Mouse (Mus musculus) heart, embryonic 15.5 days (tissue): ENCODE data around the gene Ndrg2. TPM values are rescaled to one million over a fixed set of nuclear protein-coding genes. Genes with fewer than 3 reads are reported as not detected.

Experiments used
- ATAC-seq: fragments of 200-750 bp; cut with Nextera tagmentation; replicated peaks from 2 replicates; pipeline ENCODE4 v1.8.0; 2017; ENCODE audit warnings: low read depth, moderate TSS enrichment; ENCODE audit not compliant: insufficient number of reproducible peaks, insufficient read depth, low FRiP score
- H3K27ac ChIP-seq: fragments of 300-500 bp; sonication (generic); 2 replicates; pipeline ENCODE4 v1.5.1; 2015; ENCODE audit warnings: mild to moderate bottlenecking, inconsistent platforms
- H3K27me3 ChIP-seq: fragments of 300-500 bp; sonication (generic); 2 replicates; pipeline ENCODE4 v1.6.1; 2015; ENCODE audit warnings: inconsistent platforms
- H3K36me3 ChIP-seq: fragments of 300-500 bp; sonication (generic); 2 replicates; pipeline ENCODE4 v1.6.1; 2015; ENCODE audit warnings: mild to moderate bottlenecking, inconsistent platforms
- H3K4me1 ChIP-seq: fragments of 300-500 bp; sonication (generic); replicated peaks from 2 replicates; pipeline ENCODE4 v1.6.1; 2015; ENCODE audit warnings: inconsistent platforms
- H3K4me2 ChIP-seq: fragments of 300-500 bp; sonication (generic); 2 replicates; pipeline ENCODE4 v1.6.1; 2015; ENCODE audit warnings: inconsistent platforms, mild to moderate bottlenecking, moderate library complexity
- H3K4me3 ChIP-seq: fragments of 300-500 bp; sonication (generic); 2 replicates; pipeline ENCODE4 v1.5.1; 2015; ENCODE audit warnings: mild to moderate bottlenecking, inconsistent platforms
- H3K9ac ChIP-seq: fragments of 300-500 bp; sonication (generic); 2 replicates; pipeline ENCODE4 v1.6.1; 2015; ENCODE audit warnings: mild to moderate bottlenecking, inconsistent platforms
- H3K9me3 ChIP-seq: fragments of 300-500 bp; sonication (generic); replicated peaks from 2 replicates; pipeline ENCODE4 v1.6.1; 2016; ENCODE audit warnings: inconsistent platforms
- WGBS: fragments of 180-500 bp; shearing (Covaris S2); methylation state at CpG from one replicate; pipeline ENCODE4 v1.1.7; 2015; ENCODE audit warnings: mixed read lengths; 5-methylcytosine and 5-hydroxymethylcytosine counted together
- polyA plus RNA-seq: library from polyadenylated mRNA; unstranded; fragments of >200 nt; fragmentation: Nextera tagmentation; extraction: Ambion mirVana; gene quantifications from 2 replicates; pipeline ENCODE4 v1.2.1, GENCODE M21; 2015

Gene Ndrg2
- 330 and 367 TPM in 2 replicates for polyA plus RNA-seq

GRCm38 (mm10) chr14:51913960-51914762 lies at the start of gene Ndrg2:
Gene Ndrg2, minus strand, starts transcription at chr14:51914158.
- H3K4me1 ChIP-seq, result peaks cover 21% of the 10 kb centered on the region
- ATAC-seq, result peak; percentile 75
- H3K4me3 ChIP-seq, result peak within 1 kb of the TSS; percentile 66
- peak within 1 kb of the TSS; percentile 74 for H3K9ac ChIP-seq
- H3K27me3 ChIP-seq, result no peaks in the 10 kb centered on the region
- H3K36me3 ChIP-seq, result peaks cover 15% of the 10 kb centered on the region; the same call in 1 of the 2 replicates
- H3K4me2 ChIP-seq, result peak within 1 kb of the TSS; percentile 92
- peak within 1 kb of the TSS; percentile 95 for H3K27ac ChIP-seq
- H3K9me3 ChIP-seq, result no peaks in the 10 kb centered on the region
- WGBS, result 5% methylated on average over 21 of the region's 23 CpGs

- no peak overlapping the region for H3K27ac ChIP-seq
- ATAC-seq, result no peak
- H3K36me3 ChIP-seq, result no peaks in the 10 kb centered on the region
- no peaks in the 10 kb centered on the region; the same call in 1 of the 2 replicates for H3K4me1 ChIP-seq
- no peaks in the 10 kb centered on the region for H3K27me3 ChIP-seq
- H3K9me3 ChIP-seq, result no peaks in the 10 kb centered on the region
- no peak overlapping the region for H3K4me2 ChIP-seq
- 76% methylated on average over 2 of the region's 2 CpGs for WGBS
- no peak overlapping the region for H3K9ac ChIP-seq
- no peak overlapping the region for H3K4me3 ChIP-seq
These were observed 46.4 kb upstream of the Ndrg2 start for GRCm38 (mm10) chr14:51960316-51960715.

- no peak for ATAC-seq
- 61% methylated on average over 6 of the region's 6 CpGs for WGBS
- Histone ChIP-seq H3K9ac (no peak overlapping the region), H3K27ac (no peak overlapping the region), H3K36me3 (no peaks in the 10 kb centered on the region), H3K27me3 (no peaks in the 10 kb centered on the region), H3K4me3 (no peak overlapping the region), H3K4me2 (no peak overlapping the region), H3K9me3 (no peaks in the 10 kb centered on the region), H3K4me1 (0 out of 2 replicates have a peak, but pooled peaks cover 3% of the 10 kb centered on the region)
These were observed 29.4 kb upstream of the Ndrg2 start for GRCm38 (mm10) chr14:51943336-51943735.

GRCm38 (mm10) chr14:51942236-51942635 lies 28.3 kb upstream of the Ndrg2 start:
- H3K36me3 ChIP-seq, result no peaks in the 10 kb centered on the region
- no peak overlapping the region for H3K27ac ChIP-seq
- H3K9ac ChIP-seq, result no peak overlapping the region
- H3K27me3 ChIP-seq, result no peaks in the 10 kb centered on the region
- no peak overlapping the region for H3K4me3 ChIP-seq
- ATAC-seq, result no peak
- no peak overlapping the region for H3K4me2 ChIP-seq
- 0 out of 2 replicates have a peak, but pooled peaks cover 3% of the 10 kb centered on the region for H3K4me1 ChIP-seq
- WGBS, result 50% methylated on average over 7 of the region's 7 CpGs
- H3K9me3 ChIP-seq, result no peaks in the 10 kb centered on the region

GRCm38 (mm10) chr14:51941577-51941976 lies 27.6 kb upstream of the Ndrg2 start:
- no peaks in the 10 kb centered on the region for H3K36me3 ChIP-seq
- H3K9ac ChIP-seq, result no peak overlapping the region
- H3K9me3 ChIP-seq, result no peaks in the 10 kb centered on the region
- WGBS, result 76% methylated on average over 9 of the region's 9 CpGs
- 0 out of 2 replicates have a peak, but pooled peaks cover 3% of the 10 kb centered on the region for H3K4me1 ChIP-seq
- H3K27ac ChIP-seq, result no peak overlapping the region
- H3K4me3 ChIP-seq, result no peak overlapping the region
- H3K27me3 ChIP-seq, result no peaks in the 10 kb centered on the region
- no peak for ATAC-seq
- H3K4me2 ChIP-seq, result no peak overlapping the region

- no peaks in the 10 kb centered on the region for H3K27me3 ChIP-seq
- H3K9ac ChIP-seq, result no peak overlapping the region
- H3K36me3 ChIP-seq, result no peaks in the 10 kb centered on the region
- 0 out of 2 replicates have a peak, but pooled peaks cover 3% of the 10 kb centered on the region for H3K4me1 ChIP-seq
- H3K9me3 ChIP-seq, result no peaks in the 10 kb centered on the region
- H3K4me3 ChIP-seq, result no peak overlapping the region
- no peak overlapping the region for H3K4me2 ChIP-seq
- ATAC-seq, result no peak
- 45% methylated on average over 8 of the region's 8 CpGs for WGBS
- no peak overlapping the region for H3K27ac ChIP-seq
These were observed 27.1 kb upstream of the Ndrg2 start for GRCm38 (mm10) chr14:51940944-51941560.

- Histone ChIP-seq H3K4me2 (no peak overlapping the region), H3K36me3 (no peaks in the 10 kb centered on the region), H3K9me3 (peaks cover 3% of the 10 kb centered on the region; the same call in 1 of the 2 replicates), H3K4me3 (no peak overlapping the region), H3K27ac (no peak overlapping the region), H3K9ac (no peak overlapping the region), H3K4me1 (0 out of 2 replicates have a peak, but pooled peaks cover 3% of the 10 kb centered on the region), H3K27me3 (no peaks in the 10 kb centered on the region)
- ATAC-seq, result no peak
- WGBS, result 83% methylated on average over 9 of the region's 9 CpGs
These were observed 25.0 kb upstream of the Ndrg2 start for GRCm38 (mm10) chr14:51939005-51939404.

- Histone ChIP-seq H3K27me3 (no peaks in the 10 kb centered on the region), H3K27ac (no peak overlapping the region), H3K4me3 (no peak overlapping the region), H3K9me3 (peaks cover 3% of the 10 kb centered on the region; the same call in 1 of the 2 replicates), H3K9ac (no peak overlapping the region), H3K4me1 (peaks cover 5% of the 10 kb centered on the region; the same call in 1 of the 2 replicates), H3K36me3 (no peaks in the 10 kb centered on the region), H3K4me2 (no peak overlapping the region)
- no peak for ATAC-seq
- 58% methylated on average over 10 of the region's 10 CpGs for WGBS
These were observed 18.4 kb upstream of the Ndrg2 start for GRCm38 (mm10) chr14:51932092-51933020.

GRCm38 (mm10) chr14:51930824-51931223 lies 16.9 kb upstream of the Ndrg2 start:
- no peaks in the 10 kb centered on the region for H3K36me3 ChIP-seq
- peaks cover 3% of the 10 kb centered on the region; the same call in 1 of the 2 replicates for H3K9me3 ChIP-seq
- no peaks in the 10 kb centered on the region for H3K27me3 ChIP-seq
- H3K9ac ChIP-seq, result no peak overlapping the region
- no peak overlapping the region for H3K27ac ChIP-seq
- no peak overlapping the region for H3K4me3 ChIP-seq
- peaks cover 5% of the 10 kb centered on the region; the same call in 1 of the 2 replicates for H3K4me1 ChIP-seq
- 25% methylated on average over 5 of the region's 5 CpGs for WGBS
- ATAC-seq, result peak; percentile 69
- no peak overlapping the region for H3K4me2 ChIP-seq

GRCm38 (mm10) chr14:51929968-51930367 lies 16.0 kb upstream of the Ndrg2 start:
- no peak overlapping the region for H3K9ac ChIP-seq
- H3K4me3 ChIP-seq, result no peak overlapping the region
- H3K27ac ChIP-seq, result peak overlapping the region; percentile 28; the same call in 1 of the 2 replicates
- no peak overlapping the region for H3K4me2 ChIP-seq
- H3K9me3 ChIP-seq, result peaks cover 3% of the 10 kb centered on the region; the same call in 1 of the 2 replicates
- H3K36me3 ChIP-seq, result no peaks in the 10 kb centered on the region
- no peaks in the 10 kb centered on the region for H3K27me3 ChIP-seq
- peaks cover 5% of the 10 kb centered on the region; the same call in 1 of the 2 replicates for H3K4me1 ChIP-seq
- 56% methylated on average over 9 of the region's 9 CpGs for WGBS
- no peak for ATAC-seq
